Comparison of ENCODE assay signal across 8 mouse cellular contexts in genomic region chr10:39540995-39541394, GRCm38 (mm10).
DNase-seq lines count a peak whose midpoint lies in the region; ATAC-seq and TF ChIP-seq lines count a peak whose summit lies in the region.

No protein-coding gene starts in this region.

- no peak overlapping the region for H3K4me2 ChIP-seq in kidney, embryonic 16.5 days (replicated peaks; ENCODE audit: low read depth, low read length)

- H3K4me1 ChIP-seq in cerebellum, adult 2 months (ENCODE audit: control insufficient read depth, insufficient read depth, low read length) = peaks cover 24% of the 10 kb centered on the region
- peaks cover 43% of the 10 kb centered on the region for H3K4me1 ChIP-seq in kidney, embryonic 16.5 days (ENCODE audit: insufficient read depth, low read length)
- peaks cover 72% of the 10 kb centered on the region for H3K4me1 ChIP-seq in midbrain, embryonic 10.5 days

- WGBS in cerebellum, adult 2 months = 64% methylated on average over 7 of the region's 7 CpGs
- 13% methylated on average over 7 of the region's 7 CpGs for WGBS in kidney, embryonic 16.5 days
- 9% methylated on average over 7 of the region's 7 CpGs for WGBS in midbrain, embryonic 10.5 days

- ATAC-seq in kidney, embryonic 16.5 days (ENCODE audit: low FRiP score, low TSS enrichment) = peak; percentile 70

- no peaks in the 10 kb centered on the region for H3K27me3 ChIP-seq in cerebellum, adult 2 months (ENCODE audit: control insufficient read depth, insufficient read depth, low read length)
- no peaks in the 10 kb centered on the region for H3K27me3 ChIP-seq in kidney, embryonic 16.5 days (ENCODE audit: insufficient read depth, low read length)
- H3K27me3 ChIP-seq in midbrain, embryonic 10.5 days (ENCODE audit: low read depth, poor library complexity, severe bottlenecking) = peaks cover 15% of the 10 kb centered on the region; the same call in 1 of the 2 replicates

- no peak for TF ChIP-seq CTCF in cerebellum, adult 2 months (IDR thresholded peaks at IDR 0.05; ENCODE audit: borderline replicate concordance, insufficient read depth, low read depth, low read length)

- no peaks in the 10 kb centered on the region; the same call in 1 of the 2 replicates for H3K36me3 ChIP-seq in kidney, embryonic 16.5 days (ENCODE audit: insufficient read depth, low read length)
- peaks cover 15% of the 10 kb centered on the region for H3K36me3 ChIP-seq in midbrain, embryonic 10.5 days

- H3K9ac ChIP-seq in kidney, embryonic 16.5 days (replicated peaks; ENCODE audit: low read length) = peak overlapping the region; percentile 58

- no peak for TF ChIP-seq POLR2A in cerebellum, adult 2 months (IDR thresholded peaks at IDR 0.05; ENCODE audit: borderline replicate concordance, insufficient read depth, low read length)

- no peak overlapping the region for H3K4me3 ChIP-seq in cerebellum, adult 2 months (replicated peaks; ENCODE audit: insufficient read depth, low read depth, low read length)
- H3K4me3 ChIP-seq in kidney, embryonic 16.5 days (ENCODE audit: low read length) = no peak overlapping the region
- no peak overlapping the region; the same call in 1 of the 2 replicates for H3K4me3 ChIP-seq in midbrain, embryonic 10.5 days

- peak overlapping the region; percentile 21 for H3K27ac ChIP-seq in cerebellum, adult 2 months (ENCODE audit: insufficient read depth, low read length)
- peak overlapping the region; percentile 93 for H3K27ac ChIP-seq in kidney, embryonic 16.5 days (ENCODE audit: low read length)
- H3K27ac ChIP-seq in midbrain, embryonic 10.5 days (replicated peaks) = peak overlapping the region; percentile 92

- no peaks in the 10 kb centered on the region for H3K9me3 ChIP-seq in kidney, embryonic 16.5 days (ENCODE audit: low read length)
- no peaks in the 10 kb centered on the region for H3K9me3 ChIP-seq in midbrain, embryonic 10.5 days (replicated peaks)

- peak in 1 of 2 experiments; percentile 33 for DNase-seq in cerebellum, adult 2 months
- DNase-seq in cerebellum, adult 11-12 months = no peak
- peak; percentile 72 to 79 for DNase-seq in right cerebral cortex, postnatal 10 days (ENCODE audit: low spot score in 2 of 2)
- no peak for DNase-seq in right cerebral cortex, postnatal 14 days
- peak; percentile 84 for DNase-seq in midbrain, embryonic 10.5 days (ENCODE audit: low spot score)
- DNase-seq in yolk sac, embryonic 10.5 days (ENCODE audit: low spot score) = no peak
- DNase-seq in liver = no peak

Comparison
In these comparisons a context has a peak if more than half of its experiments do, and no peak if none do; other contexts are left out.
1. DNase-seq: peak in right cerebral cortex, postnatal 10 days (2 of 2) and midbrain, embryonic 10.5 days (single experiment); none in cerebellum, adult 11-12 months (single experiment), right cerebral cortex, postnatal 14 days (single experiment), yolk sac, embryonic 10.5 days (single experiment) and liver (single experiment).
2. H3K27ac ChIP-seq: peak in every context shown above with its lines; median percentile 93 in kidney, embryonic 16.5 days; 92 in midbrain, embryonic 10.5 days; 21 in cerebellum, adult 2 months.